Mouse (Mus musculus) right cerebral cortex, adult 2 months (tissue): ENCODE measurements at regions not wholly inside any gene's neighbourhood (a gene's known extent, or its start where the extent isn't known, plus 50 kb on each side); places are given as distances from the start of the nearest gene placed in this dataset.
"Not testable (repeated sequence)": the region's sequence is repeated elsewhere in the genome, so short reads cannot be mapped to it uniquely, and the experiment has no call there.

Experiments used
- DNase-seq, 2 experiments: peaks; one replicate each; pipeline ENCODE4 v3.0.0; 2021 to 2022; ENCODE audit warnings: low spot score in 2 of 2

GRCm38 (mm10) chr7:125155291-125155690 is 289.2 kb upstream of the Kdm8 start:
- no peak for DNase-seq

- DNase-seq, result no peak
Observed at GRCm38 (mm10) chr7:125166881-125167351, 277.6 kb upstream of the Kdm8 start.

- DNase-seq, result no peak
Observed at GRCm38 (mm10) chr7:125167666-125168065, 276.8 kb upstream of the Kdm8 start.

- peak; percentile 77 to 81 for DNase-seq
Observed at GRCm38 (mm10) chr7:125181548-125181947, 262.9 kb upstream of the Kdm8 start.

GRCm38 (mm10) chr7:125182266-125182665 is 262.2 kb upstream of the Kdm8 start:
- peak; percentile 40 to 46 for DNase-seq

- not testable (repeated sequence) for DNase-seq
Observed at GRCm38 (mm10) chr7:125183011-125183410, 261.5 kb upstream of the Kdm8 start.

- DNase-seq, result no peak
Observed at GRCm38 (mm10) chr7:125185037-125185679, 259.3 kb upstream of the Kdm8 start.

GRCm38 (mm10) chr7:125187011-125187740 is 257.3 kb upstream of the Kdm8 start:
- no peak for DNase-seq

- DNase-seq, result no peak
Observed at GRCm38 (mm10) chr7:125188986-125189385, 255.5 kb upstream of the Kdm8 start.

GRCm38 (mm10) chr7:125190067-125190466 is 254.4 kb upstream of the Kdm8 start:
- DNase-seq, result no peak

- no peak for DNase-seq
Observed at GRCm38 (mm10) chr7:125191313-125191712, 253.2 kb upstream of the Kdm8 start.

- no peak for DNase-seq
Observed at GRCm38 (mm10) chr7:125211346-125211973, 233.0 kb upstream of the Kdm8 start.

GRCm38 (mm10) chr7:125214036-125214435 is 230.4 kb upstream of the Kdm8 start:
- DNase-seq, result no peak

GRCm38 (mm10) chr7:125217630-125218029 is 226.8 kb upstream of the Kdm8 start:
- DNase-seq, result no peak

- DNase-seq, result no peak
Observed at GRCm38 (mm10) chr7:125222684-125223083, 221.8 kb upstream of the Kdm8 start.

- DNase-seq, result no peak
Observed at GRCm38 (mm10) chr7:125234911-125235310, 209.6 kb upstream of the Kdm8 start.

- DNase-seq, result no peak
Observed at GRCm38 (mm10) chr7:125237026-125237425, 207.4 kb upstream of the Kdm8 start.

- no peak for DNase-seq
Observed at GRCm38 (mm10) chr7:125243021-125243420, 201.5 kb upstream of the Kdm8 start.

GRCm38 (mm10) chr7:125248386-125248785 is 196.1 kb upstream of the Kdm8 start:
- DNase-seq, result no peak

GRCm38 (mm10) chr7:125250385-125250784 is 194.1 kb upstream of the Kdm8 start:
- no peak for DNase-seq

GRCm38 (mm10) chr7:125250970-125251585 is 193.4 kb upstream of the Kdm8 start:
- DNase-seq, result no peak

GRCm38 (mm10) chr7:125254302-125254701 is 190.2 kb upstream of the Kdm8 start:
- DNase-seq, result no peak
